Mouse (Mus musculus) E14TG2a.4 (cell line): ENCODE data around the gene Tinagl1.
A peak's percentile ranks its signal among the peaks of the same experiment; 100 is the strongest.

Experiments
- H3K27me3 ChIP-seq: 2 replicates; pipeline ENCODE4 v1.6.1; 2014; ENCODE audit warnings: low read length, control low read depth; ENCODE audit not compliant: insufficient read depth
- H3K36me3 ChIP-seq: 2 replicates; pipeline ENCODE4 v1.6.1; 2014; ENCODE audit warnings: low read length, control low read depth; ENCODE audit not compliant: insufficient read depth
- H3K4me1 ChIP-seq: replicated peaks from 2 replicates; pipeline ENCODE4 v1.6.1; 2014; ENCODE audit warnings: low read depth, low read length, control low read depth
- H3K4me3 ChIP-seq: replicated peaks from 2 replicates; pipeline ENCODE4 v1.5.1; 2014; ENCODE audit warnings: mild to moderate bottlenecking, low read length
- H3K9me3 ChIP-seq: 2 replicates; pipeline ENCODE4 v1.6.1; 2014; ENCODE audit warnings: low read length, control low read depth
- CTCF ChIP-seq: conservative IDR thresholded peaks from 2 replicates; pipeline ENCODE4 v1.5.1; 2014; ENCODE audit warnings: low read length
- NANOG ChIP-seq: IDR thresholded peaks from 2 replicates; pipeline ENCODE4 v1.6.1; 2014; ENCODE audit warnings: borderline replicate concordance, low read length, mixed read lengths
- POU5F1 ChIP-seq: IDR thresholded peaks from 2 replicates; pipeline ENCODE4 v1.6.1; 2014; ENCODE audit warnings: low read length, borderline replicate concordance

The Tinagl1 gene

GRCm38 (mm10) chr4:130167321-130167720 lies 7.6 kb downstream of the Tinagl1 start:
- TF ChIP-seq NANOG (no peak), POU5F1 (no peak), CTCF (no peak)
- Histone ChIP-seq H3K27me3 (peaks cover 86% of the 10 kb centered on the region), H3K36me3 (no peaks in the 10 kb centered on the region), H3K4me1 (peaks cover 71% of the 10 kb centered on the region), H3K9me3 (no peaks in the 10 kb centered on the region), H3K4me3 (peak overlapping the region; percentile 54)

GRCm38 (mm10) chr4:130166592-130166991 lies 8.3 kb downstream of the Tinagl1 start:
- TF ChIP-seq POU5F1 = no peak
- TF ChIP-seq CTCF = no peak
- no peak for TF ChIP-seq NANOG
- Histone ChIP-seq H3K27me3 (peaks cover 87% of the 10 kb centered on the region), H3K4me1 (peaks cover 65% of the 10 kb centered on the region), H3K36me3 (no peaks in the 10 kb centered on the region), H3K4me3 (no peak overlapping the region), H3K9me3 (no peaks in the 10 kb centered on the region)

GRCm38 (mm10) chr4:130166061-130166460 lies 8.9 kb downstream of the Tinagl1 start:
- no peaks in the 10 kb centered on the region for H3K36me3 ChIP-seq
- peaks cover 87% of the 10 kb centered on the region for H3K27me3 ChIP-seq
- H3K4me3 ChIP-seq = 0 out of 2 replicates have a peak overlapping the region, but pooled peaks have one; percentile 26
- peaks cover 61% of the 10 kb centered on the region for H3K4me1 ChIP-seq
- TF ChIP-seq NANOG (no peak), POU5F1 (no peak), CTCF (no peak)
- H3K9me3 ChIP-seq = no peaks in the 10 kb centered on the region

GRCm38 (mm10) chr4:130164121-130164520 lies 10.8 kb downstream of the Tinagl1 start:
- Histone ChIP-seq H3K4me3 (peak overlapping the region; percentile 68; the same call in 1 of the 2 replicates), H3K4me1 (peaks cover 51% of the 10 kb centered on the region), H3K9me3 (no peaks in the 10 kb centered on the region), H3K36me3 (no peaks in the 10 kb centered on the region), H3K27me3 (peaks cover 89% of the 10 kb centered on the region)
- TF ChIP-seq CTCF (no peak), POU5F1 (no peak), NANOG (no peak)

- H3K27me3 ChIP-seq = peaks cover 87% of the 10 kb centered on the region
- TF ChIP-seq NANOG = no peak
- no peak for TF ChIP-seq POU5F1
- no peak for TF ChIP-seq CTCF
- H3K36me3 ChIP-seq = no peaks in the 10 kb centered on the region
Measured at GRCm38 (mm10) chr4:130163391-130163861, 11.5 kb downstream of the Tinagl1 start.

GRCm38 (mm10) chr4:130161349-130161748 lies 13.6 kb downstream of the Tinagl1 start:
- no peaks in the 10 kb centered on the region for H3K36me3 ChIP-seq
- H3K4me3 ChIP-seq = no peak overlapping the region
- peaks cover 66% of the 10 kb centered on the region for H3K27me3 ChIP-seq
- TF ChIP-seq POU5F1 (no peak), NANOG (no peak), CTCF (no peak)
- H3K4me1 ChIP-seq = peaks cover 24% of the 10 kb centered on the region
- H3K9me3 ChIP-seq = no peaks in the 10 kb centered on the region

More at GRCm38 (mm10) chr4:130163391-130163861, 11.5 kb downstream of the Tinagl1 start:
- Histone ChIP-seq H3K4me3 (peak overlapping the region; percentile 68), H3K9me3 (no peaks in the 10 kb centered on the region), H3K4me1 (peaks cover 44% of the 10 kb centered on the region)

- TF ChIP-seq POU5F1 = no peak
- no peak for TF ChIP-seq NANOG
- TF ChIP-seq CTCF = no peak
- no peaks in the 10 kb centered on the region for H3K4me1 ChIP-seq
Measured at GRCm38 (mm10) chr4:130156812-130157371, 18.0 kb downstream of the Tinagl1 start.

GRCm38 (mm10) chr4:130154250-130154649 lies 20.7 kb downstream of the Tinagl1 start:
- no peaks in the 10 kb centered on the region for H3K4me1 ChIP-seq
- peaks cover 12% of the 10 kb centered on the region for H3K9me3 ChIP-seq
- no peak overlapping the region for H3K4me3 ChIP-seq
- TF ChIP-seq POU5F1 (no peak), NANOG (no peak), CTCF (no peak)
- H3K36me3 ChIP-seq = no peaks in the 10 kb centered on the region
- H3K27me3 ChIP-seq = peaks cover 29% of the 10 kb centered on the region

More at GRCm38 (mm10) chr4:130156812-130157371, 18.0 kb downstream of the Tinagl1 start:
- Histone ChIP-seq H3K9me3 (peaks cover 12% of the 10 kb centered on the region), H3K36me3 (no peaks in the 10 kb centered on the region), H3K27me3 (peaks cover 34% of the 10 kb centered on the region), H3K4me3 (no peak overlapping the region)

- Histone ChIP-seq H3K9me3 (peaks cover 11% of the 10 kb centered on the region; the same call in 1 of the 2 replicates), H3K4me3 (no peak overlapping the region), H3K36me3 (no peaks in the 10 kb centered on the region), H3K27me3 (peaks cover 60% of the 10 kb centered on the region), H3K4me1 (peaks cover 10% of the 10 kb centered on the region)
- TF ChIP-seq CTCF (no peak), POU5F1 (no peak), NANOG (no peak)
Measured at GRCm38 (mm10) chr4:130148405-130148804, 26.5 kb downstream of the Tinagl1 start.
